9 mouse cellular contexts compared by ENCODE assay signal in genomic region chr5:123933957-123934591, GRCm38 (mm10). TPM values are rescaled to one million over a fixed set of nuclear protein-coding genes. Genes with fewer than 3 reads are reported as not detected.
DNase-seq lines count a peak whose midpoint lies in the region; ATAC-seq lines count a peak whose summit lies in the region.
"Had no signal": no experiment of that assay in that cellular context is flagged by ENCODE, and none has a peak within 500 bp of the region (broad histone marks: within the 10 kb centered on the region; RNA-seq: fewer than 3 reads in every experiment).

No protein-coding gene starts in this region.

- H3K27ac ChIP-seq in heart, embryonic 12.5 days (ENCODE audit: poor library complexity, severe bottlenecking) = no peak overlapping the region

- H3K4me1 ChIP-seq in heart, embryonic 12.5 days (replicated peaks) = peaks cover 13% of the 10 kb centered on the region

- H3K27me3 ChIP-seq in heart, embryonic 12.5 days (replicated peaks) = no peaks in the 10 kb centered on the region

- no peak for DNase-seq in heart, postnatal 36 days
- DNase-seq in B cell, adult 2 months = peak; percentile 27 to 31
- peak; percentile 34 for DNase-seq in brain, adult 2 months (ENCODE audit: low read depth, low spot score)
- DNase-seq in kidney, postnatal 14 days = peak; percentile 18
- DNase-seq in yolk sac, embryonic 10.5 days (ENCODE audit: low spot score) = peak; percentile 74
- no peak for DNase-seq in cerebellum, adult 9-10 months
- DNase-seq in natural killer cell, adult 2 months (ENCODE audit: low spot score in 2 of 2) = no peak

- ATAC-seq in heart, embryonic 12.5 days (ENCODE audit: insufficient number of reproducible peaks, low FRiP score) = no peak

- 0 out of 2 replicates have a peak, but pooled peaks cover 4% of the 10 kb centered on the region for H3K36me3 ChIP-seq in heart, embryonic 12.5 days

- H3K9ac ChIP-seq in heart, embryonic 12.5 days = peak overlapping the region; percentile 42; the same call in 1 of the 2 replicates

- WGBS in heart, embryonic 12.5 days = 21% methylated on average over 18 of the region's 18 CpGs

- H3K4me2 ChIP-seq in heart, embryonic 12.5 days = peak overlapping the region; percentile 46

- no peaks in the 10 kb centered on the region for H3K9me3 ChIP-seq in heart, embryonic 12.5 days (replicated peaks)

- H3K4me3 ChIP-seq in heart, embryonic 12.5 days = no peak overlapping the region

- intact Hi-C loops in heart, postnatal 36 days (cut with DNase I) = no loop called here

RNA-seq across cellular contexts. Expression of gene Ccdc62, which starts 3.6 kb away (rescaled TPM):
- polyA plus RNA-seq in heart, embryonic 12.5 days (2016; fragmentation: Nextera tagmentation; extraction: Ambion mirVana) = 2.5 and 7.1 TPM in 2 replicates
- total RNA-seq in heart, postnatal 36 days (2021) = 1 to 10 TPM; 2.6 to 3.7 TPM

RNA-seq across cellular contexts. Expression of gene Gm43518, which starts 6.9 kb away (rescaled TPM):
- 0.90 and 2.1 TPM in 2 replicates for polyA plus RNA-seq in heart, embryonic 12.5 days (2016; fragmentation: Nextera tagmentation; extraction: Ambion mirVana)
- not detected for total RNA-seq in heart, postnatal 36 days (2021)

RNA-seq across cellular contexts. Expression of gene Denr, which starts 27.1 kb away (rescaled TPM):
- polyA plus RNA-seq in heart, embryonic 12.5 days (2016; fragmentation: Nextera tagmentation; extraction: Ambion mirVana) = 109 and 120 TPM in 2 replicates
- total RNA-seq in heart, postnatal 36 days (2021) = 10 to 100 TPM; 49.6 to 51.2 TPM

RNA-seq across cellular contexts. Expression of gene Hip1r, which starts 39.4 kb away (rescaled TPM):
- 4.8 and 7.5 TPM in 2 replicates for polyA plus RNA-seq in heart, embryonic 12.5 days (2016; fragmentation: Nextera tagmentation; extraction: Ambion mirVana)
- 10 to 100 TPM in 1 of 2 experiments, 1 to 10 TPM in 1; 8.6 to 17.0 TPM for total RNA-seq in heart, postnatal 36 days (2021)

RNA-seq across cellular contexts. Expression of gene Hcar1, which starts 54.3 kb away (rescaled TPM):
- 0.11 and 0.22 TPM in 2 replicates for polyA plus RNA-seq in heart, embryonic 12.5 days (2016; fragmentation: Nextera tagmentation; extraction: Ambion mirVana)
- under 1 TPM; 0.54 to 0.69 TPM for total RNA-seq in heart, postnatal 36 days (2021)
- total RNA-seq: neutrophil, adult 5-6 weeks had no signal

Comparison
In these comparisons a context has a peak if more than half of its experiments do, and no peak if none do; other contexts are left out.
1. DNase-seq: peak in B cell, adult 2 months (2 of 2), brain, adult 2 months (single experiment), kidney, postnatal 14 days (single experiment) and yolk sac, embryonic 10.5 days (single experiment); none in heart, postnatal 36 days (0 of 2), cerebellum, adult 9-10 months (single experiment) and natural killer cell, adult 2 months (0 of 2).